Mouse (Mus musculus) spleen, embryonic (tissue): ENCODE measurements around the gene Lamc1.
"Not testable (repeated sequence)": the region's sequence is repeated elsewhere in the genome, so short reads cannot be mapped to it uniquely, and the experiment has no call there.

Experiments used
- CTCF ChIA-PET: fragments of 350-600 bp; sonication (Branson Sonifier 250); formaldehyde crosslinking; loops from one replicate; lab custom pipeline; 2022; lab: Charles Lee

The Lamc1 gene

GRCm38 (mm10) chr1:153305249-153305648 lies 27.3 kb downstream of the Lamc1 start:
- CTCF ChIA-PET, result not testable (repeated sequence)

GRCm38 (mm10) chr1:153299436-153299835 lies 33.1 kb downstream of the Lamc1 start:
- CTCF ChIA-PET, result not testable (repeated sequence)

- CTCF ChIA-PET, result not testable (repeated sequence)
Measured at GRCm38 (mm10) chr1:153297774-153298363, 34.7 kb downstream of the Lamc1 start.

GRCm38 (mm10) chr1:153296035-153296434 lies 36.6 kb downstream of the Lamc1 start:
- CTCF ChIA-PET, result no interaction called here

- CTCF ChIA-PET, result no interaction called here
Measured at GRCm38 (mm10) chr1:153292892-153293291, 39.7 kb downstream of the Lamc1 start.

GRCm38 (mm10) chr1:153292202-153292601 lies 40.4 kb downstream of the Lamc1 start:
- CTCF ChIA-PET, result no interaction called here

- CTCF ChIA-PET, result no interaction called here
Measured at GRCm38 (mm10) chr1:153291416-153291815, 41.2 kb downstream of the Lamc1 start.

GRCm38 (mm10) chr1:153288010-153288409 lies 44.6 kb downstream of the Lamc1 start:
- CTCF ChIA-PET, result no interaction called here

GRCm38 (mm10) chr1:153287443-153287842 lies 45.1 kb downstream of the Lamc1 start:
- CTCF ChIA-PET, result no interaction called here

GRCm38 (mm10) chr1:153286216-153286615 lies 46.4 kb downstream of the Lamc1 start:
- CTCF ChIA-PET, result interaction anchor here (0.6 kb wide), 1 partner anchor 94 kb away, joined by 9 read pairs; no protein-coding TSS in a partner anchor

GRCm38 (mm10) chr1:153285188-153285587 lies 47.4 kb downstream of the Lamc1 start:
- CTCF ChIA-PET, result no interaction called here

GRCm38 (mm10) chr1:153282342-153282975 lies 50.1 kb downstream of the Lamc1 start:
- CTCF ChIA-PET, result interaction anchor here (0.7 kb wide), 1 partner anchor 19 kb away, joined by 8 read pairs; no protein-coding TSS in a partner anchor

GRCm38 (mm10) chr1:153281483-153281882 lies 51.1 kb downstream of the Lamc1 start:
- CTCF ChIA-PET, result interaction anchor here (0.7 kb wide), 1 partner anchor 20 kb away, joined by 8 read pairs; no protein-coding TSS in a partner anchor

GRCm38 (mm10) chr1:153280411-153280810 lies 52.2 kb downstream of the Lamc1 start:
- CTCF ChIA-PET, result no interaction called here

GRCm38 (mm10) chr1:153278028-153278613 lies 54.5 kb downstream of the Lamc1 start:
- CTCF ChIA-PET, result no interaction called here

GRCm38 (mm10) chr1:153275466-153275865 lies 57.1 kb downstream of the Lamc1 start:
- CTCF ChIA-PET, result no interaction called here

GRCm38 (mm10) chr1:153274611-153275010 lies 58.0 kb downstream of the Lamc1 start:
- CTCF ChIA-PET, result no interaction called here

GRCm38 (mm10) chr1:153273657-153274056 lies 58.9 kb downstream of the Lamc1 start:
- CTCF ChIA-PET, result no interaction called here

- CTCF ChIA-PET, result no interaction called here
Measured at GRCm38 (mm10) chr1:153270827-153271226, 61.8 kb downstream of the Lamc1 start.

- CTCF ChIA-PET, result no interaction called here
Measured at GRCm38 (mm10) chr1:153269681-153270080, 62.9 kb downstream of the Lamc1 start.

GRCm38 (mm10) chr1:153268806-153269309 lies 63.7 kb downstream of the Lamc1 start:
- CTCF ChIA-PET, result no interaction called here

- CTCF ChIA-PET, result no interaction called here
Measured at GRCm38 (mm10) chr1:153268306-153268705, 64.3 kb downstream of the Lamc1 start.

- CTCF ChIA-PET, result no interaction called here
Measured at GRCm38 (mm10) chr1:153267730-153268129, 64.9 kb downstream of the Lamc1 start.
